Mouse (Mus musculus): ENCODE data around the gene Cdk8. TPM values are rescaled to one million over a fixed set of nuclear protein-coding genes. Genes with fewer than 3 reads are reported as not detected.

Gene Cdk8
- polyA plus RNA-seq, 1 experiment = 21.0 TPM

DNA sequence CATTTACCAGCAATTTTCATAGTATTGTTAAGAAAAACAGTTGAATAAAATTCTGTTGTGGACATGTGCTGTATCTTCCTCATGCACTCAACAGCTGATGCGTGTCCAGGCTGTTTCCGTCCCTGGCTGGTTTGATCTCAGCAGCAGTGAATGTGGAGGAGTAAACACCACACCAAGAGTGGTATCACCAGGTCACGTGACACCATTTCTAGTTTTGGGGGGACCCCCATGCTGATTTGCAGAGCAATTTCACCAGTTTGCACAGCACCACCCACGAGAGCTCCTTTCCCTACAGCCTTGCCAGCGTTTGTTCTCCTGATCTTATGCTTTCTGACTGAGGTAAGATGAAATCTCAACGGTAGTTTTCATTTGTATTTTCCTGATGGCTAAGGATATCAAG, 116.1 kb downstream of the Cdk8 start:
- 82% methylated on average over 6 of the region's 6 CpGs for WGBS
- no peak for DNase-seq (ENCODE audit: low read depth in 1 of 2, low spot score in 2 of 2)
- Histone ChIP-seq H3K4me3 (ENCODE audit: extremely low read depth, insufficient read depth, insufficient read length) (no peak overlapping the region), H3K27ac (ENCODE audit: insufficient read depth, low read length) (no peak overlapping the region), H3K4me1 (ENCODE audit: control insufficient read depth, insufficient read depth, insufficient read length) (no peaks in the 10 kb centered on the region), H3K36me3 (ENCODE audit: control insufficient read depth, insufficient read depth, low read length) (no peaks in the 10 kb centered on the region), H3K27me3 (ENCODE audit: control insufficient read depth, insufficient read depth, low read length) (no peaks in the 10 kb centered on the region)
- no peak for TF ChIP-seq POLR2A (IDR thresholded peaks at IDR 0.05; ENCODE audit: low read depth, low read length)
- TF ChIP-seq CTCF (IDR thresholded peaks at IDR 0.05; ENCODE audit: extremely low read depth, insufficient read depth, insufficient read length, insufficient replicate concordance) = no peak

DNA sequence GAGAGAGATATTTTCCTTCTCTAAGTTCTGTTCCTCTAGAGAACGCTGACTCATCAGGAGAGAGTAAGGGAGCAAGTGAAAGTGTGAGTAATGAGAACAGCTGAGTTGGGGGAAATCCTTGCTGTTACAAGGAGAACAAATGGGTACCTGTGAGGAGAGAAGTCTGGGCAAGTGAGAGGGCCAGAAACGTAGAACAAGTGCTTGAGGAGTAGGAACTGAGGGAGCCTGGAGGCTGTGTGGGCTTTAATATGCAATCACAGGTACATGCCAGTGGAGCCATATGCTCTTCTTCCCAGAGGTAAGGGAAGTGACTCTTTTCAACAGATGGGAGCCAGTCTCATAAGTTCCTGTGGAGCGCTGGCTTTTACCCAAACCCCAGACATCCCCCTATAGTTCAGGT, 118.2 kb downstream of the Cdk8 start:
- no peaks in the 10 kb centered on the region for H3K4me1 ChIP-seq (ENCODE audit: control insufficient read depth, insufficient read depth, insufficient read length)
- H3K27ac ChIP-seq (ENCODE audit: insufficient read depth, low read length) = no peak overlapping the region
- no peak for DNase-seq (ENCODE audit: low read depth in 1 of 2, low spot score in 2 of 2)
- TF ChIP-seq CTCF (IDR thresholded peaks at IDR 0.05; ENCODE audit: extremely low read depth, insufficient read depth, insufficient read length, insufficient replicate concordance) = no peak
- no peak for TF ChIP-seq POLR2A (IDR thresholded peaks at IDR 0.05; ENCODE audit: low read depth, low read length)
- H3K4me3 ChIP-seq (ENCODE audit: extremely low read depth, insufficient read depth, insufficient read length) = no peak overlapping the region
- no peaks in the 10 kb centered on the region for H3K27me3 ChIP-seq (ENCODE audit: control insufficient read depth, insufficient read depth, low read length)
- no peaks in the 10 kb centered on the region for H3K36me3 ChIP-seq (ENCODE audit: control insufficient read depth, insufficient read depth, low read length)
- WGBS = 73% methylated on average over 3 of the region's 3 CpGs

DNA sequence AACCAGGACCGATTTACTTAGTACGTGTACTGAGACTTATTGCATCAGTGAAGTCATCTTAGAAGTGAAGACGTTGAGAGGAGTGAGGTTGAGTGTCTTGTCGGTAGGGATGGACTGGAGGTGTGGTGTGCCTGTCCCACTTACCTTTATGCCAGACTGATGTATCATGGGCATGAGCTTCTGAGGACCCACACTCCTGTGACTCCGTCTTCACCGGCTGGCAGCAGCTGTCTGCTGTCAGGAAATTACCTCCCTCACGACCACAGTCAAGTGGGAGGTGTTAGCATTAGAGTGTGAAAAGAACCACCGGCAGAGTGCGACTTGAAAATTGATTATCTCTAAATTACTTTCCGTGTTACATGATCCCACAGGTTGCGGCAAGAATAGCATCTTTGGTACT, 119.8 kb downstream of the Cdk8 start:
- no peaks in the 10 kb centered on the region for H3K4me1 ChIP-seq (ENCODE audit: control insufficient read depth, insufficient read depth, insufficient read length)
- H3K4me3 ChIP-seq (ENCODE audit: extremely low read depth, insufficient read depth, insufficient read length) = no peak overlapping the region
- no peak overlapping the region for H3K27ac ChIP-seq (ENCODE audit: insufficient read depth, low read length)
- no peaks in the 10 kb centered on the region for H3K36me3 ChIP-seq (ENCODE audit: control insufficient read depth, insufficient read depth, low read length)
- no peak for TF ChIP-seq CTCF (IDR thresholded peaks at IDR 0.05; ENCODE audit: extremely low read depth, insufficient read depth, insufficient read length, insufficient replicate concordance)
- no peak for TF ChIP-seq POLR2A (IDR thresholded peaks at IDR 0.05; ENCODE audit: low read depth, low read length)
- 78% methylated on average over 11 of the region's 11 CpGs for WGBS
- H3K27me3 ChIP-seq (ENCODE audit: control insufficient read depth, insufficient read depth, low read length) = no peaks in the 10 kb centered on the region
- no peak for DNase-seq (ENCODE audit: low read depth in 1 of 2, low spot score in 2 of 2)

DNA sequence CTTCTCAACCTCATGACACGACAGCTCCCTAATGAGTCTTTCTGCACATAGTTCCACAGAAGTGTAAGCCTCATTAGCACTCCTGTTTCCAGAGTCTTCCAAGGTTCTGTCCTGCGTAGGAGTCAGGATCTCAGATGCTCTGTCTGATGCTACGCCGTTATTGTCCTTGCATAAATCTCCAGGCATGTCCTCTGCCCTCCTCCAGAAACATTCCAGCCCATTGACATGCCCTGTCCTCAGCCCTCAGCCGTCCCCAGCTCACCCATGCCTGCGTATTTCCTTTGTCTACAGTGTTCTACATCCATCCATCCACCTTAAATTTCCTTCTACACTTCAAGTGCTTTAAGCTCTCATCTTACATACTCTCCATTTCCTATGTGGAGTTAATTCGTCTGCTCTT, 121.0 kb downstream of the Cdk8 start:
- no peak for DNase-seq (ENCODE audit: low read depth in 1 of 2, low spot score in 2 of 2)
- H3K4me1 ChIP-seq (ENCODE audit: control insufficient read depth, insufficient read depth, insufficient read length) = no peaks in the 10 kb centered on the region
- no peak for TF ChIP-seq POLR2A (IDR thresholded peaks at IDR 0.05; ENCODE audit: low read depth, low read length)
- TF ChIP-seq CTCF (IDR thresholded peaks at IDR 0.05; ENCODE audit: extremely low read depth, insufficient read depth, insufficient read length, insufficient replicate concordance) = no peak
- H3K27ac ChIP-seq (ENCODE audit: insufficient read depth, low read length) = no peak overlapping the region
- H3K4me3 ChIP-seq (ENCODE audit: extremely low read depth, insufficient read depth, insufficient read length) = no peak overlapping the region
- 84% methylated on average over 7 of the region's 7 CpGs for WGBS
- no peaks in the 10 kb centered on the region for H3K36me3 ChIP-seq (ENCODE audit: control insufficient read depth, insufficient read depth, low read length)
- no peaks in the 10 kb centered on the region for H3K27me3 ChIP-seq (ENCODE audit: control insufficient read depth, insufficient read depth, low read length)

Other genes with a start within 250 kb of the Cdk8 start
- gene Cyp3a25, start 221.6 kb upstream of the Cdk8 start, polyA plus RNA-seq (2012; rRNA removed) = not detected in 2 replicates
- not detected in 2 replicates for gene Cyp3a59, start 152.0 kb upstream of the Cdk8 start, polyA plus RNA-seq (2012; rRNA removed)
- not detected in 2 replicates for gene Gm5565, start 70.7 kb upstream of the Cdk8 start, polyA plus RNA-seq (2012; rRNA removed)
- not detected in 2 replicates for gene Gm6309, start 60.5 kb upstream of the Cdk8 start, polyA plus RNA-seq (2012; rRNA removed)
- 0.12 and 0.18 TPM in 2 replicates for gene 1700001J03Rik, start 45.9 kb upstream of the Cdk8 start, polyA plus RNA-seq (2012; rRNA removed)
- gene Rnf6, start 9.7 kb upstream of the Cdk8 start, polyA plus RNA-seq (2012; rRNA removed) = 11.8 and 12.9 TPM in 2 replicates
- gene Wasf3, start 153.8 kb downstream of the Cdk8 start, polyA plus RNA-seq (2012; rRNA removed) = 0.49 and 0.68 TPM in 2 replicates

All from spleen, adult 2 months (tissue).